Mouse (Mus musculus) forebrain, embryonic 14.5 days (tissue): ENCODE measurements around the gene Ccdc84. TPM values are rescaled to one million over a fixed set of nuclear protein-coding genes. Genes with fewer than 3 reads are reported as not detected.
"Not testable (repeated sequence)": the region's sequence is repeated elsewhere in the genome, so short reads cannot be mapped to it uniquely, and the experiment has no call there.

ENCODE experiments used
- ATAC-seq: fragments of 200-750 bp; cut with Nextera tagmentation; 2 replicates; pipeline ENCODE4 v1.8.0; 2017; ENCODE audit warnings: mild to moderate bottlenecking, moderate library complexity
- DNase-seq: peaks from one replicate; pipeline ENCODE4 v3.0.0-alpha.2; 2015; ENCODE audit warnings: low spot score
- H3K27ac ChIP-seq: fragments of 300-500 bp; sonication (generic); 2 replicates; pipeline ENCODE4 v1.5.1; 2014; ENCODE audit warnings: low read depth, mild to moderate bottlenecking, control low read depth, low read length, moderate library complexity
- H3K27me3 ChIP-seq: fragments of 300-500 bp; sonication (generic); replicated peaks from 2 replicates; pipeline ENCODE4 v1.6.1; 2014; ENCODE audit warnings: low read length, control low read depth, mixed read lengths; ENCODE audit not compliant: control insufficient read depth, insufficient read depth
- H3K36me3 ChIP-seq: fragments of 300-500 bp; sonication (generic); 2 replicates; pipeline ENCODE4 v1.6.1; 2014; ENCODE audit warnings: low read length, control low read depth; ENCODE audit not compliant: control insufficient read depth, insufficient read depth
- H3K4me1 ChIP-seq: fragments of 300-500 bp; sonication (generic); 2 replicates; pipeline ENCODE4 v1.6.1; 2014; ENCODE audit warnings: antibody characterized with exemption, low read length, control low read depth; ENCODE audit not compliant: control insufficient read depth, insufficient read depth
- H3K4me2 ChIP-seq: fragments of 300-500 bp; sonication (generic); 2 replicates; pipeline ENCODE4 v1.6.1; 2014; ENCODE audit warnings: mild to moderate bottlenecking, control low read depth, low read length
- H3K4me3 ChIP-seq: fragments of 300-500 bp; sonication (generic); 2 replicates; pipeline ENCODE4 v1.5.1; 2014; ENCODE audit warnings: low read depth, low read length, control low read depth
- H3K9ac ChIP-seq: fragments of 300-500 bp; sonication (generic); 2 replicates; pipeline ENCODE4 v1.6.1; 2014; ENCODE audit warnings: mild to moderate bottlenecking, low read length, control low read depth, moderate library complexity
- H3K9me3 ChIP-seq: fragments of 300-500 bp; sonication (generic); replicated peaks from 2 replicates; pipeline ENCODE4 v1.6.1; 2016; ENCODE audit warnings: low read length, control low read depth, mixed read lengths; ENCODE audit not compliant: control insufficient read depth
- WGBS: fragments of 180-500 bp; shearing (Covaris S2); extraction: QIAGEN DNeasy Blood & Tissue Kit; methylation state at CpG from one replicate; pipeline ENCODE4 v1.1.7; 2014; 5-methylcytosine and 5-hydroxymethylcytosine counted together
- polyA plus RNA-seq: library from polyadenylated mRNA; unstranded; fragments of >200 nt; fragmentation: Nextera tagmentation; extraction: Ambion mirVana; gene quantifications from 2 replicates; pipeline ENCODE4 v1.2.1, GENCODE M21; 2014

The Ccdc84 gene
- polyA plus RNA-seq, 1 experiment from 2014 or later, result 21.6 TPM

DNA sequence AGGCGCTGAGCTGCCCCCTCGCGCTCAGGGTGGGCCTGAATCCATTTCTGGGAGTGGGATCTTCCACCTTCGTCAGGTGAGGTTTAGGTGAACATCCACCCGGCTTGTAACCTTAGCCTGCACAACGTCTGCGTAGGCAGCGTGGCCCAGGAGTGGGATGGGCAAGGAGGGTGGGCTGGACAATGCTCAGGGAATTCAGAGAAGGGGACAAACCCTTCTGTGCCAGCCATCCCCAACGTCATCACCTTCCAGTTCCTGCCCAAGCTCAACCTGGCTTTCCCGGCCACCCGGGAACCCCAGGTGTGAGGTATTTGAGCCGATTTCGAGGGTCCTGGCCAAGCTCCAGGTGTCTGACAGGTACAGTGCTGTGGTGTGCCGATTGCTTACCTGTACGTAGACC, 38.5 kb downstream of the Ccdc84 start:
- no peak for DNase-seq
- Histone ChIP-seq H3K36me3 (peaks cover 41% of the 10 kb centered on the region), H3K9ac (peak overlapping the region; percentile 90), H3K9me3 (no peaks in the 10 kb centered on the region), H3K4me1 (peaks cover 8% of the 10 kb centered on the region), H3K4me2 (peak overlapping the region; percentile 96), H3K27me3 (no peaks in the 10 kb centered on the region), H3K27ac (peak overlapping the region; percentile 78), H3K4me3 (peak overlapping the region; percentile 86)
- WGBS, result 7% methylated on average over 15 of the region's 15 CpGs
- ATAC-seq, result peak; percentile 30

DNA sequence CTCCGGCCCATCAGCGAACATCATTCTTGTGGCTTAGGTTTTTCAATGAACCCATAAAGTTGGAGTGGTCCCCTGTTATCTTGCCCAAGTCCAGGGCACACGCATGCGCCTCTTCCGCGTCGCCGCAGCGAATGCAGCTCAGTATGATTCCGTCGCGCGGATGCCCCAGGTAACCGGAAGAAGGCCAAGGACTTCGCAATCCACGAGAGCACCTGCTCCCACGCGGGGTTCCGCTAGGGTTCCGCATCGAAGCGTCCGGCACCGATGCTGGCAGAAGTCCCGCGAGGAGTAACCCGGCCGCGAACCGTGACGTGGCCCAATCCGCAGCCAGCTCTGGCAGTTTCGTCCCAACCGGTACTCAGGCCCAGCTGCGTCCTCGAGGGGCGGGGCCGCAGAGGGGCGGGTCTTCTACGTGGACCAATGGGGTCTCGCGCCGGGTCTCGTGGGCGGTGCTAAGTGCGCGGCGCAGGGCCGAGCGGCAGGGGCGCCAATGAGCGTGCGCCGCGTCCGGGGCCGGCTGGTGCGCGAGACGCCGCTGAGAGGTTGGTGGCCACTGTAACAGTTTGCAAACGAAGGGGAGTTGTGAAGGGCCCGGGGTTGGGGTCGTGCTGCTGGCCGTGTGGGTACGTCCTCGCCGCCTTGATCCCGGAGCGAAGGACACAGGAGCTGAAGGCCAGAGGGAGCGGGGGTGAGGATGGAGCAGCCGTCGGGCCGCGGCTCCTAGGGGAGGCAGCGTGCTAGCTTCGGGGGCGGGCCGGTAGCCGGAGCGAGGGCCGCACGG, 39.1 kb downstream of the Ccdc84 start, which contains the start of gene Hyou1:
Hyou1 (plus strand) TSS at position 437 of the 781 bp plus-strand sequence.
- H3K4me2 ChIP-seq, result peak within 1 kb of the TSS; percentile 96
- peaks cover 8% of the 10 kb centered on the region for H3K4me1 ChIP-seq
- ATAC-seq, result peak; percentile 99
- H3K9me3 ChIP-seq, result no peaks in the 10 kb centered on the region
- H3K27ac ChIP-seq, result peak within 1 kb of the TSS; percentile 82
- no peaks in the 10 kb centered on the region for H3K27me3 ChIP-seq
- peaks cover 35% of the 10 kb centered on the region for H3K36me3 ChIP-seq
- peak within 1 kb of the TSS; percentile 90 for H3K9ac ChIP-seq
- H3K4me3 ChIP-seq, result peak within 1 kb of the TSS; percentile 86
- peak; percentile 98 for DNase-seq
- WGBS, result under 1% methylated on average over 83 of the region's 83 CpGs

DNA sequence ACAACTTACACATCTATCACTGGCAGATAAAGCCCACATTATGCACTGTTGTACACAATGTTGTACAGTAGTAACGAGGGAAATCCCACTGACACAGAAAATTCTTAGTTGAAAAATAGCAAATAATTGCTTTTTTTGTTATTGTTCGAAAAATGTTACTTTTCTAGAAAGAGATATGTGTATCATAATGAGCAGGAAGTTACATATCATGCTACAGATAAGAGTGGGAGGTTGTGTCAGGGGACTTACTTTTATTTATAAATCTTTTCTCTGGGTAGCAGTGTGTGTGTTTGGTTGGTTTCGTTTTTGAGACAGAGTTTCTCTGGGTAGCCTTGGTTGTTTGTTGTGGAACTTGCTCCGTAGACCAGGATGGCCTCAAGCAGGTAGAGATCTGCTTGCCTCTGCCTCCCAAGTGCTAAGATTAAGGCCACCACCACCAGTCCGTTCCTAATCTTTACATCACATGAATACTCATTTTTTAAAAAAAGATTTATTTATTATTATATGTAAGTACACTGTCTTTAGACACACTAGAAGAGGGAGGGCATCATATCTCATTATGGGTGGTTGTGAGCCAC, 40.1 kb downstream of the Ccdc84 start:
- no peaks in the 10 kb centered on the region for H3K27me3 ChIP-seq
- peak overlapping the region; percentile 69 for H3K4me2 ChIP-seq
- H3K36me3 ChIP-seq, result peaks cover 25% of the 10 kb centered on the region
- peak overlapping the region; percentile 86 for H3K4me3 ChIP-seq
- no peak for ATAC-seq
- H3K4me1 ChIP-seq, result peaks cover 8% of the 10 kb centered on the region
- peak overlapping the region; percentile 80 for H3K9ac ChIP-seq
- no peak overlapping the region for H3K27ac ChIP-seq
- DNase-seq, result no peak
- H3K9me3 ChIP-seq, result no peaks in the 10 kb centered on the region
- 91% methylated on average over 5 of the region's 5 CpGs for WGBS

DNA sequence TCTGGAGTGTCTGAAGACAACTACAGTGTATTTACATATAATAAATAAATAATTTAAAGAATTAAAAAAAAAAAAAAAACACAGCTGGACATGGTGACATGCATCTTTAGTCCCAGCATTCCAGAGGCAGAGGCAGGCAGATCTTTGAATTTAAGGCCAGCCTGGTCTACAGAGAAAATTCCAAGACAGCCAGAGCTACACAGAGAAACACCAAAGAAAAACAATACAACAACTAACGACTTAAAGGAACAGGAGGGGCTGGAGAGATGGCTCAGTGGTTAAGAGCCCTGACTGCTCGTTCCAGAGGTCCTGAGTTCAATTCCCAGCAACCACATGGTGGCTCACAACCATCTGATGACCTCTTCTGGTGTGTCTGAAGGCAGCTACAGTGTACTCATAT, 41.0 kb downstream of the Ccdc84 start:
- not testable (repeated sequence) for H3K4me1 ChIP-seq, ATAC-seq, H3K27me3 ChIP-seq, H3K27ac ChIP-seq, DNase-seq, H3K9me3 ChIP-seq, H3K4me3 ChIP-seq, H3K4me2 ChIP-seq, H3K9ac ChIP-seq
- 79% methylated on average over 2 of the region's 2 CpGs for WGBS
- peaks cover 16% of the 10 kb centered on the region for H3K36me3 ChIP-seq

DNA sequence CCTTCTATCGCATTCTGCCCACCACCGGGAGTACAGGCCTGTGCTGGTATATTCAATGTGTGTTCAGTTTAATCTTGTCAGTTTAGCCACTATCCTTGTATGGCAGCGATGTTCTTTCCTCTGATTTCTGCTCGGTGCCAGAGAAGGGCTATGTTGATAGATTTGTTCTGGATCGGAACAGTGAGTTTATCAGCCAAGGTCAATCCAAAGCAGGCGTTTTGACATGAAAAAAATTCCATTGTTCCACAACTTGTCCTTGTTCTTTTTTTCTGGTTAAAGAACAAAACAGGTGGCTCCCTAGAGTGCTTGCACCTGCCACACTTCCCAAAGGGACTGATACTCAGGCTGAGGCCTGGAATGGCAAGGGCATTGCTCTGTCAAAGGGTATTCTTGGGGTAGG, 42.2 kb downstream of the Ccdc84 start:
- no peaks in the 10 kb centered on the region for H3K27me3 ChIP-seq

DNA sequence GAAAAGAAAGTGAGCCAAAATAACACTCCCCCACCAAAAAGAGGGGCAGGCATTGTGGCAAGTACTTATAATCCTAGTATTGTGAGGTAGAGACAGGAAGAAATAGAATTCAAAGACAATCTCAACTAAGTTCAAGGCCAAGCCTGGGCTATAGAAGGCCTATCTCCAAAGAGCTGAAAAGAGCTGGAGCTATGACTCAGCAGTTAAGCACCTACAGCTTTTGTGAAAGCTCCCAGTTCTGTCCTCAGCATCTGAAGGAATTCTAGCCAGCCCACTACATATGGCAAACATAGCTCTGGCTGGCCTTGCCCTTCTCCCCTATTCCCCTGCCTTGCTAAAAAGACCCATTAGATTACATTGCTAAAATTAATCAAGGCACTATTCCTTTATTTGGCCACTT, 45.0 kb downstream of the Ccdc84 start:
- DNase-seq (no peak), ATAC-seq (no peak)
- Histone ChIP-seq H3K27ac (no peak overlapping the region), H3K36me3 (no peaks in the 10 kb centered on the region), H3K9me3 (no peaks in the 10 kb centered on the region), H3K4me1 (no peaks in the 10 kb centered on the region), H3K4me2 (no peak overlapping the region), H3K9ac (no peak overlapping the region), H3K27me3 (no peaks in the 10 kb centered on the region), H3K4me3 (no peak overlapping the region)

More for the DNA sequence above, 42.2 kb downstream of the Ccdc84 start:
- peaks cover 8% of the 10 kb centered on the region for H3K4me1 ChIP-seq
- WGBS, result 91% methylated on average over 6 of the region's 6 CpGs
- H3K9me3 ChIP-seq, result no peaks in the 10 kb centered on the region
- no peak for ATAC-seq
- no peak overlapping the region for H3K4me3 ChIP-seq
- no peak overlapping the region for H3K9ac ChIP-seq
- no peak overlapping the region for H3K4me2 ChIP-seq
- peaks cover 4% of the 10 kb centered on the region for H3K36me3 ChIP-seq
- DNase-seq, result no peak
- no peak overlapping the region for H3K27ac ChIP-seq

DNA sequence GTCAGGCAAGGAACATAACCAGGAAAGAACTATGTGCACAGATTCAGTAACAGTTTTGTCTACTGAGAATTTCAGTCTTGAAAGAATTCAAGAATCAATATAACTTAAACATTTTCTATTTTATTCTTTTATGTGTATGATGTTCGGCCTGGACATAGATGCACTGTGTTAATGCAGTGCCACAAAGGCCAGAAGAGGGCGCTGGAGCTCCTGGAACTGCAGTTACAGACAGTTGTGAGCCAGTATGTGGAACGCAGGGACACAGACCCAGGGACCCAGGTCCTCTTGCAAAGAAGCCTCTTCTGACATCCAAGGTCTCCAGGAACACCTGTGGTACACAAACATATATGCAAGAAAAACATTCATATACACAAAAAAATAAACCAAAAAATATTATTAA, 53.9 kb downstream of the Ccdc84 start:
- H3K36me3 ChIP-seq, result peaks cover 2% of the 10 kb centered on the region; the same call in 1 of the 2 replicates
- DNase-seq, result no peak

DNA sequence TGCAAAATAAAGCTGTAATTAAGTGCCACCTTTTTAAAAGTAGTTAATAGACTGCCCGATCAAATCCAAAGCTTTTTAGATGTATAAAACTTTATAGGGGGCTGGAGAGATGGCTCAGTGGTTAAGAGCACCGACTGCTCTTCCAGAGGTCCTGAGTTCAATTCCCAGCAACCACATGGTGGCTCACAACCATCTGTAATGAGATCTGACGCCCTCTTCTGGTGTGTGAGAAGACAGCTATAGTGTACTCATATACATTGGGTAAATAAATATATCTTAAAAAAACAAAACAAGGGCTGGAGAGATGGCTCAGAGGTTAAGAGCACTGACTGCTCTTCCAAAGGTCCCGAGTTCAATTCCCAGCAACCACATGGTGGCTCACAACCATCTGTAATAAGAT, 56.4 kb downstream of the Ccdc84 start:
- Histone ChIP-seq H3K36me3 (peaks cover 24% of the 10 kb centered on the region), H3K4me3 (peak overlapping the region; percentile 86), H3K9ac (peak overlapping the region; percentile 84; the same call in 1 of the 2 replicates), H3K4me2 (peak overlapping the region; percentile 83)
- 41% methylated on average over 4 of the region's 4 CpGs for WGBS
- DNase-seq, H3K4me1 ChIP-seq, H3K27ac ChIP-seq, H3K27me3 ChIP-seq, H3K9me3 ChIP-seq: not testable (repeated sequence)
- ATAC-seq, result peak; percentile 38

More for the DNA sequence above, 53.9 kb downstream of the Ccdc84 start:
- Histone ChIP-seq H3K9me3 (no peaks in the 10 kb centered on the region), H3K4me2 (no peak overlapping the region), H3K4me3 (no peak overlapping the region), H3K4me1 (peaks cover 7% of the 10 kb centered on the region), H3K9ac (no peak overlapping the region), H3K27ac (no peak overlapping the region), H3K27me3 (no peaks in the 10 kb centered on the region)
- 60% methylated on average over 3 of the region's 3 CpGs for WGBS
- no peak for ATAC-seq
